12 mouse cellular contexts compared by ENCODE assay signal in genomic region chr13:99484905-99485304, GRCm38 (mm10). TPM values are rescaled to one million over a fixed set of nuclear protein-coding genes. Genes with fewer than 3 reads are reported as not detected.
DNase-seq lines count a peak whose midpoint lies in the region; ATAC-seq and TF ChIP-seq lines count a peak whose summit lies in the region.
"Had no signal": no experiment of that assay in that cellular context is flagged by ENCODE, and none has a peak within 500 bp of the region (broad histone marks: within the 10 kb centered on the region; RNA-seq: fewer than 3 reads in every experiment).

No protein-coding gene starts in this region.

- no peak overlapping the region for H3K4me2 ChIP-seq in stomach, embryonic 15.5 days
- H3K4me2 ChIP-seq: limb, embryonic 12.5 days had no signal

- no peak overlapping the region for H3K4me3 ChIP-seq in layer of hippocampus, adult 2 months
- H3K4me3 ChIP-seq in cortical plate, adult 2 months (ENCODE audit: insufficient read depth, low read length): no peak overlapping the region
- no peak overlapping the region for H3K4me3 ChIP-seq in stomach, embryonic 15.5 days (replicated peaks)
- H3K4me3 ChIP-seq: limb, embryonic 12.5 days had no signal

- no peak for TF ChIP-seq CTCF in layer of hippocampus, adult 2 months (conservative IDR thresholded peaks at IDR 0.05)
- TF ChIP-seq CTCF in cortical plate, adult 2 months (IDR thresholded peaks at IDR 0.05; ENCODE audit: extremely low read depth, insufficient read depth, low read length): no peak

- no peak for DNase-seq in cerebellum, postnatal 4 days (ENCODE audit: low spot score in 2 of 2)
- DNase-seq in layer of hippocampus, adult 2 months (ENCODE audit: low spot score in 2 of 2): no peak
- DNase-seq in layer of hippocampus, postnatal 14 days (ENCODE audit: low spot score in 2 of 2): no peak
- DNase-seq in natural killer cell, adult 2 months (ENCODE audit: low spot score in 2 of 2): no peak
- DNase-seq: kidney, postnatal 14 days; right cerebral cortex, postnatal 4 days had no signal

- no peaks in the 10 kb centered on the region for H3K36me3 ChIP-seq in stomach, embryonic 15.5 days
- H3K36me3 ChIP-seq: limb, embryonic 12.5 days had no signal

- peaks cover 25% of the 10 kb centered on the region for H3K4me1 ChIP-seq in cortical plate, adult 2 months (ENCODE audit: control insufficient read depth, insufficient read depth, low read length)
- 0 out of 2 replicates have a peak, but pooled peaks cover 8% of the 10 kb centered on the region for H3K4me1 ChIP-seq in stomach, embryonic 15.5 days

- peak; percentile 77 for ATAC-seq in cerebellum, adult (ENCODE audit: insufficient number of reproducible peaks, low FRiP score, low TSS enrichment)
- ATAC-seq in stomach, embryonic 15.5 days (ENCODE audit: insufficient read depth, low FRiP score, low read depth): no peak
- no peak for ATAC-seq in megakaryocyte progenitor cell, adult 5-6 weeks (replicated peaks; ENCODE audit: poor library complexity)

- TF ChIP-seq POLR2A in cortical plate, adult 2 months (IDR thresholded peaks at IDR 0.05; ENCODE audit: extremely low read depth, insufficient read depth, low read length): no peak

- no peaks in the 10 kb centered on the region for H3K9me3 ChIP-seq in stomach, embryonic 15.5 days
- H3K9me3 ChIP-seq: limb, embryonic 12.5 days had no signal

- WGBS in stomach, embryonic 15.5 days: 64% methylated on average over 10 of the region's 10 CpGs

- H3K9ac ChIP-seq in stomach, embryonic 15.5 days: no peak overlapping the region
- H3K9ac ChIP-seq: limb, embryonic 12.5 days had no signal

- peak overlapping the region; percentile 36; the same call in 1 of the 2 replicates for H3K27ac ChIP-seq in layer of hippocampus, adult 2 months
- peak overlapping the region; percentile 36; the same call in 1 of the 2 replicates for H3K27ac ChIP-seq in cortical plate, adult 2 months (ENCODE audit: insufficient read depth, low read length)
- H3K27ac ChIP-seq in stomach, embryonic 15.5 days: peak overlapping the region; percentile 55; the same call in 1 of the 2 replicates
- H3K27ac ChIP-seq: limb, embryonic 12.5 days; macrophage had no signal

- H3K27me3 ChIP-seq in stomach, embryonic 15.5 days (replicated peaks): no peaks in the 10 kb centered on the region
- H3K27me3 ChIP-seq: limb, embryonic 12.5 days had no signal

RNA-seq across cellular contexts. Expression of gene Map1b, which starts 31.4 kb away (rescaled TPM):
- total RNA-seq in layer of hippocampus, adult 2 months (2021): 100 to 1,000 TPM; 709 to 737 TPM
- total RNA-seq in layer of hippocampus, postnatal 14 days (2021): 100 to 1,000 TPM; 795 to 818 TPM
- 128 and 134 TPM in 2 replicates for polyA plus RNA-seq in cortical plate, adult 2 months (2012; rRNA removed)
- polyA plus RNA-seq in stomach, embryonic 15.5 days (2015; fragmentation: Nextera tagmentation; extraction: Ambion mirVana): 131 and 137 TPM in 2 replicates
- 0.02 and 0.94 TPM in 2 replicates for total RNA-seq in megakaryocyte progenitor cell, adult 5-6 weeks (2015)
- 0.04 and 0.10 TPM in 2 replicates for total RNA-seq in megakaryocyte progenitor cell, adult 5-6 weeks (2017)

Comparison
In these comparisons a context has a peak if more than half of its experiments do, and no peak if none do; other contexts are left out.
1. RNA of gene Map1b, which starts 31.4 kb away (total RNA-seq): 795 to 818 TPM in layer of hippocampus, postnatal 14 days and 709 to 737 TPM in layer of hippocampus, adult 2 months; 0.02 to 0.94 TPM in megakaryocyte progenitor cell, adult 5-6 weeks; every median in the first group is over 100 times any median in the second.
2. Peak in every context shown above with its lines, with median percentiles within 50 percentile points of each other: H3K27ac ChIP-seq.